Comparison of ENCODE assay signal across 9 mouse cellular contexts in genomic region chr13:45693534-45693933, GRCm38 (mm10).
DNase-seq lines count a peak whose midpoint lies in the region; ATAC-seq and TF ChIP-seq lines count a peak whose summit lies in the region.
"Had no signal": no experiment of that assay in that cellular context is flagged by ENCODE, and none has a peak within 500 bp of the region (broad histone marks: within the 10 kb centered on the region; RNA-seq: fewer than 3 reads in every experiment).

No protein-coding gene starts in this region.

- TF ChIP-seq CTCF in brain, embryonic 14.5 days (IDR thresholded peaks at IDR 0.05; ENCODE audit: borderline replicate concordance, extremely low read depth, insufficient read depth, insufficient read length): no peak

- ATAC-seq in inflammation-experienced regulatory T-cells, adult 6 months: peak; percentile 67

- DNase-seq in embryo, embryonic 11 days: peak; percentile 17
- DNase-seq in embryo, embryonic 9.5 days (ENCODE audit: extremely low spot score): no peak
- peak; percentile 22 for DNase-seq in brain, embryonic 14.5 days (ENCODE audit: low read depth)
- DNase-seq in lung, postnatal 36 days: peak; percentile 41
- no peak for DNase-seq in ovary, adult 18-20 months (ENCODE audit: low spot score)
- no peak for DNase-seq in spleen, postnatal 14 days (ENCODE audit: low spot score in 2 of 2)
- DNase-seq in gastrocnemius, postnatal 4 days (ENCODE audit: low spot score in 2 of 2): no peak
- DNase-seq: cerebellum, adult 9-10 months had no signal

- no peak for TF ChIP-seq POLR2A in brain, embryonic 14.5 days (IDR thresholded peaks at IDR 0.05; ENCODE audit: borderline replicate concordance, extremely low read depth, insufficient read depth, insufficient read length, poor library complexity, severe bottlenecking)

Comparison
In these comparisons a context has a peak if more than half of its experiments do, and no peak if none do; other contexts are left out.
1. DNase-seq: peak in embryo, embryonic 11 days (single experiment), brain, embryonic 14.5 days (single experiment) and lung, postnatal 36 days (single experiment); none in embryo, embryonic 9.5 days (single experiment), ovary, adult 18-20 months (single experiment), spleen, postnatal 14 days (0 of 2) and gastrocnemius, postnatal 4 days (0 of 2).